Mouse (Mus musculus) cerebellum, adult 11 months (tissue): Measurements from ENCODE around the gene Tmem204.
"Not testable (repeated sequence)": the region's sequence is repeated elsewhere in the genome, so short reads cannot be mapped to it uniquely, and the experiment has no call there.

Source experiments
- DNase-seq: peaks from one replicate; pipeline ENCODE4 v3.0.0; 2022

Tmem204 gene

DNA sequence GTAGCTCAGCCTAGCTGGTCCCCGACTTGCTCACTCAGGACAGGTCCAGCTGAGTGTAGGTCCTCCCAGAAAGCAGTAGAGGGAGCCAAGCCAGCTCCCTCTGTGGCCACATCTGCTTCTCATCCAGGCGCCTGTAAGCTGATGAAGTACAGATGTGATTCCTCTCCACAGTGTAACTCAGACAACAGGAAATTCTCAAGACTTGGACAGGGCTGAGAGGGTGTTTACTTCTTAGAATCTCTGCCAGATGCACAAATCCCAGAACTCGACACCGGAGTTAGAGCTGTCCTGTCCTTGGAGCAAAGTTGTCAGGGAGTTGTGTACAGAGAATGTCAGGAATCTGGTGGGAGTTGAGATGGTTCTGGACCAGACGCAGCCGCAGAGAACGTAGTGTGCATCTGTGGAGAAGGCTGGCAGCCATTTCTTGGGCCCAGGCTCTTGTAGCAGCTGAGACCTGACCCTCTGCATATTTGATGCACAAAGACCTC, at the start of gene Tmem204:
TSS of gene Tmem204 (minus strand) at position 148 of the 488 bp plus-strand sequence.
- no peak for DNase-seq

DNA sequence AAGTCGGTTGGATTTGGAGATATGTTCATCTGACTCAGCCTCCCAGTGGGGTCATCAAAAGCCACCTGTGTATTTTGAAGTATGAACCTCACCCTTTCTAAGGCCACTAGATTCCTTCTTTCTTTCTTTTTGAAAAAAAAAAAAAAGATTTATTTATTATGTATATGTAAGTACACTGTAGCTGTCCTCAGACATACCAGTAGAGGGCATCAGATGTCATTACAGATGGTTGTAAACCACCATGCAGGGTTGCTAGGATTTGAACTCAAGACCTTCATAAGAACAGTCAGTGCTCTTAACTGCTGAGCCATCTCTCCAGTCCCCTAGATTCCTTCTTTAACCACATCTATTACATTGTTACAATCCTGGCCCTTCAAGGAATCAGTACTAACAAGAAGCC, 46.7 kb upstream of the Tmem204 start:
- DNase-seq = no peak

DNA sequence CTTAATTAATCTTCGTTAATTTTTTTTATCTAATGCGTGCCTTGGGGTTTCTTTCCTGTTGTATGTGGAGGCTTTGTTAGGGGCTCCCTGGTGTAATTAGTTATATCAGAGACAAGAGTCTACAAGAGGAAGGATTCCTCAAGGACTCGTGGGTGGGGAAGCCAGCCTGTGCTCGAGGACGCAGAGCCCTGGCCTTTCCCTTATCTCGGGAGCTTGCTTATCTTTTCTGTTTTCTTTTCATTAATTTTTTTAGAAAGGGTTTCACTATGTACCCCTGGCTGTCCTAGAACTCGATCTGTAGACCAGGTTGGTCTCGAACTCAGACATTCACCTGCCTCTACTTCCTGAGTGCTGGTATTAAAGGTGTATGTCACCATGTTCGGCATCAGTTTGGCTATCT, 44.3 kb upstream of the Tmem204 start:
- no peak for DNase-seq

DNA sequence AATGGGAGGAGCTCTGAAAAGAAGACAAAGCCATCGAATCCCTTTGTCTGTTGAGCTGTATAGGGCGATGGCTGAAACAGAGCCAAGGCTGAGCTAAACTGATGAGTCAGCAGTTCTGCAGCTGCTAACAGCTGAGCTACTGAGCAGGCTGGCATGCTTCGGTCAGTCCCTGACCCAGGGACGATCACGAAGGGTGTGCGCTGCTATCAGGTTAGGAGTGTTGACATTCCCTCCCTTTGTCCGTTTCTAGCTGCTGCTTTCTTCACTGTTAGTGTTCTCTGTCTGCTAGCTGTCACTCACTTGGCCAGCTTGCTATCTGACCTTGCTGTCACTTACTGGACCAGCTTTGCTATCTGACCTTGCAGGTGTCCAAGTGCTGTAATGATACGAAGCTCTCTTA, 43.7 kb upstream of the Tmem204 start:
- no peak for DNase-seq

DNA sequence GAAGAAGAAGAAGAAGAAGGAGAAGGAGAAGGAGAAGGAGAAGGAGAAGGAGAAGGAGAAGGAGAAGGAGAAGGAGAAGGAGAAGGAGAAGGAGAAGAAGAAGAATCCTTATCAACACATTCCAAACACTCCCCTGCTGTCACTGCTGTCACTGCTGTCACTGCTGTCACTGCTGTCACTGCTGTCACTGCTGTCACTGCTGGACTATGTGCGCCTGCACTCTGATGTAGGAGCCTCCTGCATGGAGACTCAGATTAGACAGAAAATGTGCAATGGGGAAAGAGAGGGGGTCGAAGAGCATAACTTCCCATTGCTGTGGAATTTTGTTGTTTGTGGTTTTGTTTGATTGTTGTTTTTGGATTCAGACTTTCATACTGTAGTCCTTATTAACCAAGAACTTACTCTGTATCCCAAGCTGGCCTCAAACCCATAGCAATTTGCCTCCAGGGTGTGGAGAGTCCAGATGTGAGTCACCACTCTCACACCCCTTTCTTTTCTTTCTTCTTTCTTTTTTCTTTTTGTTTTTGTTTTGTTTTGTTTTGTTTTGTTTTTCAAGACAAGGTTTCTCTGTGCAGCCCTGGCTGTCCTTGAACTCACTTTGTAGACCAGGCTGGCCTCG, 42.2 kb upstream of the Tmem204 start:
- not testable (repeated sequence) for DNase-seq

DNA sequence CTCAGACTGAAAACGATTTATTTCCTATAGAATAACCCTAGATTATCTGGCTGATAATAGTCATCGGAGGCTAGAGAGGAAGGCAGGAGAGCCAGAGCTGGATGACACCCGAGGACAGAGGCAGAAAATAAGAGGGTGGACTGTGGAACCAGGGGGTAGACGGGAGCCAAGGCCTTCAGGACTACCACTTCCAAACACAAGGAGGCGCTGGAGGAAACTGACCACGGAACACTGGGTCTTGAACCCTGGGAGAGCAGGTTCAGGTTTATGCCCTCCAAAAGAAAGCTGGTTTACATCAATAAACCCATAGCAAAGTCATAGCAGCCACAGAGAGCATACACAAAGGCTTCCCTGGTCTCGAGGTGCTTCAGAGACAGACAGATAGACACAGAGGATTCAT, 40.6 kb upstream of the Tmem204 start:
- no peak for DNase-seq

DNA sequence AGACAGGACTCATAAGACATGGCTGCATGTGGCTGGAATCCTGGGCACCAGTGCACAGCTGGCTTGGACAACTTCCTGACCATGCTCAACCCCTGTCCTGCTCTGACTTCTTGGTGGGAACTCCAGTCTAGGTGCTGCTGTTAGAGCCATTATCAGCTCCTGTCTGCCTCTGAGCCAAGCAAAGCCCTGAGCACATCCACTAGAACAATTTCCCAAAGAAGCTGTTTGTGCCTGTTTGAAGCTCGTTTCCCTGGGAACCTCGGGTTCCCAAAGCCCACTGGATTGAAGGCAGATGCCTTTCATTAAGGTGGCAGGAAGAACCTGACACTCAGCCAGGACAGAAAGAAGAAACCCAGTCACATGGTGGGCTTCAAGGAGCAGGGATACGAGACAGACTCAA, 37.0 kb upstream of the Tmem204 start, which contains the start of gene Ptx4:
TSS of gene Ptx4 (plus strand) at position 355 of the 400 bp plus-strand sequence.
- DNase-seq = no peak

DNA sequence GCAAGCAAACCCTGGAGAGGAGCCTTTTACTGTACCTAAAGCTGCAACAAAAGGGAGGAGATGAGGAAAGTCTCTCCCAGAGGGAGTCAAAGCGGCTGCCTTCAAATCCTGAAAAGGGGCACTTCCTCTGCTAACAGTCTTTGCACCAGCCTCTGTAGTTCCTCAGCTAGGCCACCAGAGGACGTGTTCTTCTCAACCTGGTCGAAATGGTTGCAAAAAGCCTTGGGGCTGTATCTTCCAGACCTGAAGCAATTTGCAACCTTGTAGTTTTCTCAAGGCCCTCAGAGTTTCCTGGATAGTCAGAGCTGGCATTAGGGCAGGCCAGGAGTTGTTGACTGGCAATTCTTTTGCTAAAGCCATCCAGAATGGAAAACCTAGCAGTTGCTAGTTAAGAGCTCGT, 33.9 kb upstream of the Tmem204 start:
- DNase-seq = no peak

DNA sequence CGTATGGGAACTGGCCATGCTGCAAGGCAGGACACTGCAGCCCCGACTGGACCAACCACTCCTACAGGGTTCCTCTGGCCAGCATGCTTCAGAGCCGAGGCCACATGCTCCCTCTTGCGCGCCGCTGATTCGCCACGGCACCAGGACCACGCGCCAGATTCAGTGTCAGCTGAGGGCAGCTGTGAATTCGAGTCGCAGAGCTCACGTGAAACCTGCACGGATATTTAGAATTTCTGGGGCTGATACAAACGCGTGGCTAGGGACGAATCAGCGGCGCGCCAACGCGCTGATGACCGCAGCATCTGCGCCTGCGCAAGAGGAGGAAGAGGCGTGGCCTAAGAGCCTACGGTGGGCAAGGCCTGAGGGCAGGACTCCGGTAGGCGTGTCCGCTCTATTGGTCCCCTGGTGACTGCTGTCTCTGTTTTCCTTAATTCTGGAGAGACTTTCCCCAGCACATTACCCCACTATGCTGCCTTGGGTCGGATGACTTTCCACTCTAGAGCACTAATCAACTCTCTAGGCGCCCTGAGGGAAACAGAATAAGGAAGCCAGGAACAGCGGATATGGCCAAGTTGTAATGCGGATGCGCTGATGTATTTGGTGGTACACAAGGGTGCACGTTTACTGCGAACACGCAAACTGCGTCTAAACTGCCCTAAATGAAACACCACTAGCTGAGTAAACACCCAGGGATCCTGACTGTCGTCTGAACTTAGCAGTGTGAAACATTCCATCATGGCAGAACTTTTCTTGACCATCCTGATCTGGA, 32.5 kb upstream of the Tmem204 start, which contains the start of gene Telo2:
TSS of gene Telo2 (minus strand) at position 304 of the 769 bp plus-strand sequence.
- DNase-seq = peak; percentile 92

DNA sequence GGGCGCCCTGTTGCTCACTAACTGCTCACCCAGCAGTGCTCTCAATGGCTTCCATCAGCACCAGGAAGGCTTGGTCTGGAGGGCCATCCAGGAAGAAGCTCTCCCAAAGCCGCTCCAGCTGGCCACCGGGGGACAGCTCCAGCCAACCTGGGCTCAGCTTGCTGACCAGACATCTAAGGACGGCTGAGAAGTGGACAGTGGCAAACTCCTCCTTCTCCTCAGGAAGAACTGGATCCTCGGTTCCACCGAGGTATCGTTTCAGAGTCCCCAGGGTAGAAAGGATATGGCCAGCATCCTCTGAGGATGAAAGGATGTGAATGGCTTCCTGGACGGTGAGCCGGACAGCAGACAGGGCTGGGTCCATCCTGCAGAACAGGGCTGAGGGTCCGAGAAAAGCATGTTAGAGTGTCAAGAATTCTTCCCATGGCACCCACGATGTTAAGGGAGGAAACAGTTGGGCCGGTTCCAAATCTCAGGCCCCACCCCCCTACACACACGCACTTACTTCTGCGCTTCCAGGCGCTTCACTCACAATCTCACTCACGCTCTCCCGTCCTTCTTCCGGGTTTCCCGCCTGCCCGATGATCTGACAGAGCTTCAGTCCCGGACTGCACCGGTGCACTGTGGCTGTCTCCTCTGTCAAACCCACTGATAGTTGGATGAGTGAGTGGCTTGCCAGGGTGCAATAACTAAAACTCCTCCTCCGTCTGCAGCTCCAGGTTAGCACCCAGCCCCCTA, 31.7 kb upstream of the Tmem204 start:
- no peak for DNase-seq

DNA sequence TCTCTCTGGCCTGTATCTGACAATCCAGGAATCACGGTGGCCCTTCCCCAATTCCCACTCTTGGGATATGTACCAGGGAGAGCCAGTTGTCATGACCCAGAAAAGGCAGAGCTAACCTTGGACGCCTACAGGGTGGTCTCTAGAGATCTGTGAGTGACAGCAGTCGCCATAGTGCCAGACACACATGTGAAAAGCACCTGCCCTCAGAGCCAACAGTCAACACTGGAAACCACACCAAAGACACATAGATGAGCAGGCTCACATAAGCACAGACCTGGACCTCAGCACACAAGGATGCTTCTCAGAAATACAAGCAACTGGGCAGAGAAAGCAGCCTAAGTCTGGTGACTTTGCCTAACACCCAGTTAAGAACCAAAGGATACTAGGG, 29.0 kb upstream of the Tmem204 start:
- no peak for DNase-seq

DNA sequence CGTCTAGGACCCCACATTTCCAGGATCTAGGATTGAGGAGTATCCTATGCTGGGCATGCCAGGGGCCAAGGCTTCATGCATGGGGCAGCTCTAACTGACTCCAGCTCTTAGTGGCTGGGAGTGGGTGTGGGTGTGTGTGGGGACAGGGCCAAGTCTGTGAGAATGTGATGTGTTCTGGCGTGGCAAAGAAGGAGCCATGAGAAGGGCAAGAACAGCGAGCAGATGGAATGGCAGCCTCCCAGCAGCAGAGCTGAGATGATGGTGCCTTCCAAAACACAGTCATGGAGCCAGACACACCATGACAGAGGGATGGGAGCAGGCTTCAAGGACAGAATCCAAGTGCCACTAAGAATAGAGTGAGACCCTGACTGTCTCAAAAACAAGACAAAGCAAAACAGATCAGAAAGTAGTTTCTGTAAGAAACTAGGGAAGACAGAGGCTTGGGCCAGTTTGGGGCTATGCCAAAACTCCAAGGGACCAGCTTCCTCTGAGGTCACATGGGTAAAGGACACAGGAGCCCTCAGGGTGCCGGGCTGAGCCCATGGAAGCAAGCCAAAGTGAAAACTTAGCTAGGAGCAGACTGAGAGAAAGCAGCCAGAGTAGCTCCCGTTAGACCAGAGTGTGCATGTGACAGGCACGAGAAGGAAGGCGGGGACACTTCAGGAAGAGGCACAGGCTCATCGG, 28.5 kb upstream of the Tmem204 start:
- DNase-seq = peak; percentile 65

DNA sequence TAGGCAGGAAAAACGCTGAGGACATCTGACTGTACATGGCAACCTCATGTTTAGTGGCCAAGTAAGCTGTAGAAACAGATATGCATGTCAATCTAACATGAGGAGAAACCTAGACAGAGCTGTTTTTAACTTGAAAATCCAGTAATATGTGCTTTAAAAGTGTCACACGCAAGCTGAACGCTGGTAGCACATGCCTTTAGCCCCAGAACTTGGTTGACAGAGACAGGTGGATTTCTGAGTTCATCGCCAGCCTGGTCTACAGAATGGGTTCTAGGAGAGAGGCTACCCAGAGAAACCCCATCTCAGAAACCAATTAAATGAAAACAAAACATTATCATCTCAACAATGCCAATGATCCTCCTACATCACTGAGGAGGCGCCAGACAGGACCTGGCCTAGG, 27.8 kb upstream of the Tmem204 start:
- no peak for DNase-seq

DNA sequence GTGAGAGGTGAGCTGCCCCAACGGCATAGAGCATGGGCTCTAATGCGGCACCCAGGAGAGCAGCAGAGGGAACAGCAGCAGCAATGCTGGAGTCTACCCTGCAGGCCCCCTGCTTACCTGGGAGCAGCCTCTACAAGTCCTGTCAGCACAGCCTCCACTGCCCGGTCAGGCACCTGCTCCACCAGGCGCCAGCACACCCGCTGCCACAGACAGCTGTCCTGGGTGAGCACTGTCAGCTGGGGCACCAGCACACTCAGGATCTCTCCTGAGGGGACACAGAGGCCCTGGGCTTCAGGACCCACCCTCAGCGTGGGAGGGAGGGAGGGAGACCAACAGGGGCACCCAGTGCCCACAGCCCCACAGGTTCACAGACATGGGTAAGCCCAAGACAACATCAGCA, 27.2 kb upstream of the Tmem204 start:
- DNase-seq = no peak

DNA sequence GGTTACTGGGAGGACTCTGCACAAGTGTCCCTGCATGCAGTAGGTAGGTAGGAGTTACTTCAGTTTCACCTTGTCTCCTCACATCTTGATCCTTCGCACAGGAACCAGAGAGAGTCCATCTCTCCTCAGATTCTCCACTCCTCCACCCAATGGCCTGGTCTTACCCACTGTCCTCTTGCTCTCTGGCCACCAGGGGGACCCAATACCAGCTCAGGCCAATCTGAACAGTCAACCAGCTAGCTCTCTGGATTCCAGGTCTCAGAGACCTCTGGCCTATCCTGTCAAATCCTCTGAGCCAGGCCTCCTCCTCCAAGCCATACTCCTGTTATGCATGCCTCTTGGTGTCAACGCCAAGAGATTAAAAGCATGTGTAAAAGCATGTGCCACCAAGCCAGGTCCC, 26.2 kb upstream of the Tmem204 start:
- DNase-seq = peak; percentile 42

DNA sequence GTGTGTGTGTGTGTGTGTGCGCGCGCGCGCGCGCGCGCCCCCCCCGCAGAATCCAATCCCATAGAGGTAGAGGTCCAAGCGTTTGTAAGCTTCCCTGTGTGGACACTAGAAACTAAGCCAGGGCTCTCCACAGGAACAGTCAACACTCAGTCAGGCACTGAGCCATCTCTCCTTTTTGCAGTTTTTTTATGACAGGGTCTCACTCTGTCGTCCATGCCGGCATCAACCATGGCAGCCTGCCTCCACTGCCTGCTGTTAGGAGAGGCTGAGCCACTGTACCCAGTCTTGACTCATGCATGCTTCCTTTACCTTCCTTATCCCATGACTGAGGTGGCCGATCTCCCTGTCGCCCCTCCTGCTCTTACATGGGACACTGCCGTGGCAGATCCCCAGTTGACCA, 24.4 kb upstream of the Tmem204 start:
- no peak for DNase-seq

DNA sequence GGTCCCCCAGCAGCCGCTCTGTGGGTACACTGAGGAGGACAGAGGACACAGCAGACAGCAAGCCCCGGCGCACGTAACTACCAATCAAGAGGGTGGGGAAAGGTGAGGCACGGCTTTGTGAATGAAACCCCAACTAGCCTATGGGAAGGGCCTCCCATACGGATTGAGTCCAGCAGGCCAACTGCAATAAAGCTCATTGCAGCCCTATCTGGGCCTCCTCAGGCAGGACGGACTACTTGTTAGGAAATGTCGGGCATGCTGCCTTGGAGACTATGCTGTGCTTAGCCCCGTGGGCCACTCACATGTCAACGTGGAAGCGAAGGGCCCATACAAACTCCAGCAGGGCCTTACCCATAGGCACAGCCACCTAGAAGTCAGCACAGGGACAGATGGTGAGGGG, 17.9 kb upstream of the Tmem204 start:
- no peak for DNase-seq

DNA sequence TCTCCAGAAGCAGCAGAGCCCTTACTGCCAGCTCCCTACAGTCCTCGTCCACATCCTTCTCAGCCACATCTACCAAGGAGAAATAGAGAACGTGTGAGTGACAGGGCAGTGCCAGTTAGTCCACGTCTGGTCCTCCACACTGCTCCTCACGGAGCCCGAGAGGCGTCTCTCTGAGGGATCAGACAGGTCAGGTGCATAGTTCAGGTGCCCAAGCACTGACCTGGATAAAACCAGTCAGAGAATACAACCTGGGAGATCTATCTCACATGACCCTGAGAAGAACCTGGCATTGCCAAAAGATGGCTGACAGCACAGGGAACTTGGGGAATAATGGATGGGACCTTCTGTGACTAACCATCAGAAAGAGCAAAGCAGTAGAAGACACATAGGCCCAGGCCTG, 16.7 kb upstream of the Tmem204 start:
- no peak for DNase-seq

DNA sequence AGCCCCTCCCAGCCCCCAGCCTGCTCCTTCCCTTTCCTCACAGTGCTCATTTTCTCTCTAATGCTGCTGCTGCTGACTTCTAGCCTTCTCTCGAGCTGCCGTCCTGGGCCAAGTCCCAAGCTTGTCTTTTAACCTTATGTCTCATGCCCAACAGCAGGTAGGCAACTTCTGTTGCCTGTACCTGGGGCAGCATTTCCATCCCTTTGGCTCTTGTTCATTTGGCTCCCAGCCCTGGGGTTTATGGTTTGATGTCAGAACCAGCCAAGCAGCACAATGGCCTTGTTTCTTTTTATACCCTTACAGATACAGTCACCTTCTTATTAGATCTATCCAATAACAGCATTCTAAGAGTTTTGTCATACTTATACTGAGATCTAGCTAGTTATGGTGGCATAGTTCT, 12.8 kb upstream of the Tmem204 start:
- peak; percentile 37 for DNase-seq

DNA sequence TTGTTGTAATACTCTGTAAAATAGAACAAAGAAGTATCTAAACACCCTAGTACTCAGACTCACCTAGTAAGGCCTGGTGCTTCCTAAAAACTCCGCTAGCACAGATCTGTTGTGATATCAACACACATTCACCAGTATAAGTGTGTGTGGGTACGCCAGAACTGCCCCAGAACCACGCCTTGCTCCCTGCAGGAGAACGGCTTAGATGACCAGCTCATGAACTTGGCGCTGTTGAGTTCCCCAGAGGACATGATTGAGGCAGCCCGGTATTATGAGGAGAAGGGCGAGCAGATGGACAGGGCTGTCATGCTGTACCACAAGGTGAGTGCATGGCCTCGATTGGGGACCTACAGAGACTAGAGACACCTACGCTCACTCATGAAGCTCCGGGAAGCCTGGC, 7.1 kb upstream of the Tmem204 start:
- no peak for DNase-seq

DNA sequence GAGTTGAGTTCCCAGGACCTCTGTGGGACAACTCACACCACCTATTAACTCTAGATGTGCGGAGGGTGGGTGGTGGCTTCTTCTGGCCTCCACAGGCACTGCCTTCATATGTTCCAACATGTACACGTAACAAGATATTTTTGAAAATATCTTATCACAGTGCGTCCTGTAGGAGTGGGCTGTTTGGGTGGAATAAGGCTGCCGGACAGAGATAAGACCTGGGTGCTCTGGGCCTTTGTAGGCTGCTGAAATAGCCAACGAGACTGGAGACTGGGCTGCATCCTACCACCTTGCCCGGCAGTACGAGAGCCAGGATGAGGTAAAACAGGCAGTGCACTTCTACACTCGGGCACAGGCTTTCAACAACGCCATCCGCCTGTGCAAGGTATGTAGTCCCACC, 5.8 kb upstream of the Tmem204 start:
- DNase-seq = no peak

DNA sequence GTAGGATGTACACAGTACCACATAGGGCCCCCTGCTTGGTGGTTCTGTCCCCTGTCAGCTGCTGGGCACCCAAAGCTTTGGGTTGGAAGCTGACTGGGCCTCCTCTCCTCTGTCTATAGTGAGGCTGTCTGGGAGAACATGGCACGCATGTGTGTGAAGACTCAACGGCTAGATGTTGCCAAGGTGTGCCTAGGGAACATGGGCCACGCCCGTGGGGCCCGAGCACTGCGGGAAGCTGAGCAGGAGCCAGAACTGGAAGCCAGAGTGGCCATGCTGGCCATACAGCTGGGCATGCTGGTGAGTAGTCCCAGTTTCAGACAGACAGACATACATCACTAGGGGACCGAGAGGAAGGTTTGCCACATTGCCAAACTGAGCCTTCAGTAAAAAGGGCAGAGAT, 3.3 kb upstream of the Tmem204 start:
- DNase-seq = no peak

DNA sequence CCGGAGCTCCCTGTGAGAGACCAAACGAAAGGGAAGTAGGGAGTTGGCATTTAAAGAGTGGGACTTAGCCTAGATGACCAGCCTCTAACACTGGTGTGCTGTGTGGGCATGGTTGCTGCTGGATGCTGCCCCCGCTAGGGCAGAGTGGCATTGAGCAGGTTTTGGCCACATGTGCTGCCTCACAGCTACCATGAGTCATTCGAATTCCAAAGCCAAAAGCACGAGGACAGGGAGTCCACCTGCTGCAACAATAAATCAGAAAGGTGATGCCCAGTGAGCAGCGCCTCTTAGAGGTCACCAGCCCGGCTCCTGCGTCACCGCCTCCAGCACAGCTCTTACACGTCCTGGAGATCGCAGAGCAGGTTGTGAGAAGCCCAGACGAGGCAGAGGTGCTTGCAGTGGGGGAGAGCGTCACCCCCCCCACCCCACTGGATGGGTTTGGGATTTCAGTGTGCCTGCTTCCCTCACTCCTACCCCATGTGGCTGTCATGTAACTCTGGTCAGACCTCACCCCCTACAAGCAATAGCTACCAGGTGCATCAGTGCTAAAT, 1.5 kb upstream of the Tmem204 start:
- DNase-seq = no peak
